Mouse (Mus musculus) MEL (cell line): ENCODE results near the gene Bex2. TPM values are rescaled to one million over a fixed set of nuclear protein-coding genes. Genes with fewer than 3 reads are reported as not detected.

Source experiments
- DNase-seq: peaks from one replicate; pipeline ENCODE4 v3.0.0; 2011; ENCODE audit warnings: low read depth, low spot score
- H3K27ac ChIP-seq: 2 replicates; pipeline ENCODE4 v1.5.1; 2012; ENCODE audit warnings: low read depth, mild to moderate bottlenecking, control low read depth, low read length, moderate library complexity; ENCODE audit not compliant: control insufficient read depth
- H3K27me3 ChIP-seq, 2 experiments: fragments of 150-350 bp in 1 of 2; sonication (generic) in 1 of 2; 2 replicates each; pipeline ENCODE4 v1.6.1; 2012; ENCODE audit warnings: low read length in 2 of 2, mild to moderate bottlenecking in 2 of 2, improper control_type of control experiment in 1 of 2, moderate library complexity in 1 of 2; ENCODE audit not compliant: insufficient read depth in 2 of 2, control insufficient read depth in 1 of 2
- H3K36me3 ChIP-seq, 2 experiments: 2 replicates each; pipeline ENCODE4 v1.6.1; 2012 to 2014; ENCODE audit warnings: low read length in 2 of 2, improper control_type of control experiment in 1 of 2, inconsistent platforms in 1 of 2, mild to moderate bottlenecking in 1 of 2; ENCODE audit not compliant: insufficient read depth in 2 of 2, control insufficient read depth in 1 of 2
- H3K4me1 ChIP-seq, 2 experiments: fragments of 150-350 bp in 1 of 2; sonication (generic) in 1 of 2; 2 replicates each; pipeline ENCODE4 v1.6.1; 2012; ENCODE audit warnings: low read length in 2 of 2, improper control_type of control experiment in 1 of 2, mild to moderate bottlenecking in 1 of 2; ENCODE audit not compliant: insufficient read depth in 2 of 2, control insufficient read depth in 1 of 2
- H3K4me3 ChIP-seq, 2 experiments: fragments of 150-350 bp in 1 of 2; sonication (generic) in 1 of 2; 2 replicates each; pipeline ENCODE4 v1.5.1; 2012; ENCODE audit warnings: low read depth in 2 of 2, low read length in 2 of 2, mild to moderate bottlenecking in 2 of 2, moderate library complexity in 2 of 2, control low read depth in 1 of 2, improper control_type of control experiment in 1 of 2; ENCODE audit not compliant: control insufficient read depth in 1 of 2, insufficient read depth in 1 of 2
- H3K79me2 ChIP-seq: 2 replicates; pipeline ENCODE4 v1.6.1; 2012; ENCODE audit warnings: mild to moderate bottlenecking, low read length, moderate library complexity; ENCODE audit not compliant: control insufficient read depth, poor library complexity, insufficient read depth
- H3K9ac ChIP-seq: 2 replicates; pipeline ENCODE4 v1.6.1; 2012; ENCODE audit warnings: low read depth, mild to moderate bottlenecking, control low read depth, low read length, moderate library complexity; ENCODE audit not compliant: control insufficient read depth, poor library complexity, severe bottlenecking
- H3K9me3 ChIP-seq: fragments of 150-350 bp; sonication (generic); replicated peaks from 2 replicates; pipeline ENCODE4 v1.6.1; 2012; ENCODE audit warnings: mild to moderate bottlenecking, low read length, improper control_type of control experiment, moderate library complexity; ENCODE audit not compliant: insufficient read depth
- CHD1 ChIP-seq: IDR thresholded peaks from 2 replicates; pipeline ENCODE4 v1.6.1; 2012; ENCODE audit warnings: low read depth, mild to moderate bottlenecking, inconsistent platforms, low read length, improper control_type of control experiment
- CTCF ChIP-seq, 3 experiments: IDR thresholded peaks in 2 of 3; conservative IDR thresholded peaks in 1 of 3; 2 replicates each; pipeline ENCODE4 v1.5.1; 2011 to 2012; ENCODE audit warnings: low read length in 3 of 3, low read depth in 2 of 3, mild to moderate bottlenecking in 2 of 3, improper control_type of control experiment in 1 of 3, inconsistent platforms in 1 of 3, mixed read lengths in 1 of 3, moderate library complexity in 1 of 3; ENCODE audit not compliant: control insufficient read depth in 1 of 3, insufficient read depth in 1 of 3, poor library complexity in 1 of 3, severe bottlenecking in 1 of 3
- E2F4 ChIP-seq: IDR thresholded peaks from 2 replicates; pipeline ENCODE4 v1.6.1; 2011; ENCODE audit warnings: low read depth, low read length, improper control_type of control experiment, borderline replicate concordance
- ETS1 ChIP-seq: IDR thresholded peaks from 2 replicates; pipeline ENCODE4 v1.6.1; 2012; ENCODE audit warnings: low read depth, mild to moderate bottlenecking, inconsistent platforms, low read length, improper control_type of control experiment, moderate library complexity
- HCFC1 ChIP-seq: IDR thresholded peaks from 2 replicates; pipeline ENCODE4 v1.6.1; 2012; ENCODE audit warnings: low read depth, mild to moderate bottlenecking, inconsistent platforms, low read length, improper control_type of control experiment, moderate library complexity
- JUND ChIP-seq: IDR thresholded peaks from 2 replicates; pipeline ENCODE4 v1.6.1; 2011; ENCODE audit warnings: low read depth, mild to moderate bottlenecking, improper control_type of control experiment, low read length
- MEF2A ChIP-seq: IDR thresholded peaks from 2 replicates; pipeline ENCODE4 v1.6.1; 2014; ENCODE audit warnings: low read depth, mild to moderate bottlenecking, inconsistent platforms, low read length, improper control_type of control experiment; ENCODE audit not compliant: poor library complexity, insufficient replicate concordance, severe bottlenecking; ENCODE audit errors: extremely low read depth
- MXI1 ChIP-seq: IDR thresholded peaks from 2 replicates; pipeline ENCODE4 v1.6.1; 2011; ENCODE audit warnings: mild to moderate bottlenecking, low read depth, low read length, improper control_type of control experiment
- MYB ChIP-seq: IDR thresholded peaks from 2 replicates; pipeline ENCODE4 v1.6.1; 2011; ENCODE audit warnings: mild to moderate bottlenecking, low read depth, low read length, improper control_type of control experiment
- MYC ChIP-seq: IDR thresholded peaks from 2 replicates; pipeline ENCODE4 v1.6.1; 2011; ENCODE audit warnings: low read depth, mild to moderate bottlenecking, low read length, improper control_type of control experiment, moderate library complexity
- NELFE ChIP-seq: IDR thresholded peaks from 2 replicates; pipeline ENCODE4 v1.6.1; 2011; ENCODE audit warnings: low read depth, low read length, improper control_type of control experiment
- NRF1 ChIP-seq: IDR thresholded peaks from 2 replicates; pipeline ENCODE4 v1.6.1; 2014; ENCODE audit warnings: low read depth, mild to moderate bottlenecking, inconsistent platforms, low read length, improper control_type of control experiment, moderate library complexity; ENCODE audit not compliant: poor library complexity, insufficient read depth, severe bottlenecking
- POLR2A ChIP-seq, 2 experiments: IDR thresholded peaks; 2 replicates each; pipeline ENCODE4 v1.6.1; 2011 to 2012; ENCODE audit warnings: low read length in 2 of 2, mild to moderate bottlenecking in 2 of 2, control low read depth in 1 of 2, improper control_type of control experiment in 1 of 2, low read depth in 1 of 2, moderate library complexity in 1 of 2; ENCODE audit not compliant: control insufficient read depth in 1 of 2, insufficient read depth in 1 of 2, poor library complexity in 1 of 2
- POLR2AphosphoS2 ChIP-seq: IDR thresholded peaks from 2 replicates; pipeline ENCODE4 v1.6.1; 2011; ENCODE audit warnings: low read length, improper control_type of control experiment
- POLR2AphosphoS5 ChIP-seq: IDR thresholded peaks from 2 replicates; pipeline ENCODE4 v1.6.1; 2012; ENCODE audit warnings: low read depth, borderline replicate concordance, mild to moderate bottlenecking, inconsistent platforms, low read length, moderate library complexity, mixed read lengths
- RAD21 ChIP-seq: IDR thresholded peaks from 2 replicates; pipeline ENCODE4 v1.6.1; 2011; ENCODE audit warnings: mild to moderate bottlenecking, low read depth, low read length, improper control_type of control experiment
- RCOR1 ChIP-seq: IDR thresholded peaks from 2 replicates; pipeline ENCODE4 v1.6.1; 2012; ENCODE audit warnings: low read depth, mild to moderate bottlenecking, inconsistent platforms, low read length, improper control_type of control experiment
- SIN3A ChIP-seq: IDR thresholded peaks from 2 replicates; pipeline ENCODE4 v1.6.1; 2012; ENCODE audit warnings: low read length, improper control_type of control experiment, inconsistent platforms
- SMC3 ChIP-seq: IDR thresholded peaks from 2 replicates; pipeline ENCODE4 v1.6.1; 2011; ENCODE audit warnings: low read depth, low read length, improper control_type of control experiment
- TAL1 ChIP-seq: IDR thresholded peaks from 2 replicates; pipeline ENCODE4 v1.6.1; 2012; ENCODE audit warnings: mild to moderate bottlenecking, inconsistent platforms, low read length, moderate library complexity, mixed read lengths
- TCF12 ChIP-seq: IDR thresholded peaks from 2 replicates; pipeline ENCODE4 v1.6.1; 2014; ENCODE audit warnings: low read depth, mild to moderate bottlenecking, inconsistent platforms, low read length, improper control_type of control experiment, moderate library complexity
- UBTF ChIP-seq: IDR thresholded peaks from 2 replicates; pipeline ENCODE4 v1.6.1; 2012; ENCODE audit warnings: low read depth, mild to moderate bottlenecking, inconsistent platforms, low read length, improper control_type of control experiment, moderate library complexity, borderline replicate concordance; ENCODE audit not compliant: insufficient read depth
- ZKSCAN1 ChIP-seq: IDR thresholded peaks from 2 replicates; pipeline ENCODE4 v1.6.1; 2012; ENCODE audit warnings: low read depth, mild to moderate bottlenecking, inconsistent platforms, low read length, improper control_type of control experiment, moderate library complexity
- ZNF384 ChIP-seq: IDR thresholded peaks from 2 replicates; pipeline ENCODE4 v1.6.1; 2012; ENCODE audit warnings: low read depth, mild to moderate bottlenecking, inconsistent platforms, low read length, improper control_type of control experiment
- polyA plus RNA-seq, 2 experiments: library from polyadenylated mRNA; stranded (reverse) in 1 of 2; unstranded in 1 of 2; fragments of >175 nt in 1 of 2; fragments of >200 nt in 1 of 2; gene quantifications; 2 replicates each; pipeline versions ENCODE4 v1.2.1 to v1.2.4; 2012; ENCODE audit warnings: low replicate concordance in 2 of 2, low read depth in 1 of 2; ENCODE audit not compliant: insufficient read length in 2 of 2, insufficient read depth in 1 of 2, missing spikeins in 1 of 2
- total RNA-seq: library from RNA; depleted of rRNA; stranded (reverse); fragments of 300-350 nt; gene quantifications from 2 replicates; pipeline ENCODE4 v1.2.3, GENCODE M21; 2012

Bex2 gene
- total and polyA plus RNA-seq, 3 experiments: not detected

GRCm38 (mm10) chrX:136107942-136108341 lies 39.9 kb upstream of the Bex2 start:
- no peak overlapping the region for H3K27ac ChIP-seq
- no peaks in the 10 kb centered on the region for H3K79me2 ChIP-seq
- H3K9ac ChIP-seq: no peak overlapping the region
- H3K4me1 ChIP-seq: no peaks in the 10 kb centered on the region; a peak in 1 of 4 replicates
- H3K4me3 ChIP-seq: no peak overlapping the region
- no peak for TF ChIP-seq MYB
- no peak for TF ChIP-seq SIN3A
- no peak for TF ChIP-seq UBTF
- TF ChIP-seq SMC3: peak; percentile 63
- no peak for TF ChIP-seq POLR2AphosphoS2
- no peak for TF ChIP-seq MYC
- peak; percentile 57 for TF ChIP-seq RAD21
- peak; percentile 47 to 70 (median 59) for TF ChIP-seq CTCF (IDR thresholded peaks at IDR 0.05 in 2 of 3, conservative IDR thresholded peaks at IDR 0.05 in 1 of 3; ENCODE audit: control insufficient read depth in 1 of 3, insufficient read depth in 1 of 3, low read depth in 2 of 3, low read length in 3 of 3, poor library complexity in 1 of 3, severe bottlenecking in 1 of 3)
- TF ChIP-seq NRF1: no peak
- no peak for TF ChIP-seq ETS1
- no peak for TF ChIP-seq TAL1
- no peaks in the 10 kb centered on the region for H3K9me3 ChIP-seq
- no peaks in the 10 kb centered on the region for H3K36me3 ChIP-seq
- peak; percentile 62 for DNase-seq
- peaks cover 1 to 2% of the 10 kb centered on the region in 2 experiments for H3K27me3 ChIP-seq

- H3K27me3 ChIP-seq: peaks cover 0 to 2% of the 10 kb centered on the region in 2 experiments; a peak in 3 of 4 replicates
- no peak for TF ChIP-seq POLR2AphosphoS5
- TF ChIP-seq MEF2A: no peak
- no peak for TF ChIP-seq JUND
- no peak for TF ChIP-seq POLR2A (IDR thresholded peaks at IDR 0.05; ENCODE audit: control insufficient read depth in 1 of 2, insufficient read depth in 1 of 2, low read depth in 1 of 2, low read length in 2 of 2, poor library complexity in 1 of 2)
- no peak for TF ChIP-seq CHD1
- no peak for TF ChIP-seq SMC3
- no peak for TF ChIP-seq ZNF384
- TF ChIP-seq CTCF (IDR thresholded peaks at IDR 0.05 in 2 of 3, conservative IDR thresholded peaks at IDR 0.05 in 1 of 3; ENCODE audit: control insufficient read depth in 1 of 3, insufficient read depth in 1 of 3, low read depth in 2 of 3, low read length in 3 of 3, poor library complexity in 1 of 3, severe bottlenecking in 1 of 3): no peak
- TF ChIP-seq ETS1: no peak
- TF ChIP-seq TCF12: no peak
- TF ChIP-seq ZKSCAN1: no peak
- TF ChIP-seq HCFC1: no peak
- no peak for TF ChIP-seq NELFE
- no peak for TF ChIP-seq RCOR1
- TF ChIP-seq MXI1: no peak
- no peak for TF ChIP-seq E2F4
- H3K27ac ChIP-seq: no peak overlapping the region
- no peaks in the 10 kb centered on the region for H3K9me3 ChIP-seq
- no peak overlapping the region for H3K4me3 ChIP-seq
- H3K79me2 ChIP-seq: no peaks in the 10 kb centered on the region
- H3K36me3 ChIP-seq: no peaks in the 10 kb centered on the region
- no peak for DNase-seq
- H3K4me1 ChIP-seq: no peaks in the 10 kb centered on the region; a peak in 1 of 4 replicates
- no peak overlapping the region for H3K9ac ChIP-seq
Observed at GRCm38 (mm10) chrX:136104724-136105088, 36.7 kb upstream of the Bex2 start.
